Mouse (Mus musculus): Measurements from ENCODE around the gene Wnt7a.

DNA sequence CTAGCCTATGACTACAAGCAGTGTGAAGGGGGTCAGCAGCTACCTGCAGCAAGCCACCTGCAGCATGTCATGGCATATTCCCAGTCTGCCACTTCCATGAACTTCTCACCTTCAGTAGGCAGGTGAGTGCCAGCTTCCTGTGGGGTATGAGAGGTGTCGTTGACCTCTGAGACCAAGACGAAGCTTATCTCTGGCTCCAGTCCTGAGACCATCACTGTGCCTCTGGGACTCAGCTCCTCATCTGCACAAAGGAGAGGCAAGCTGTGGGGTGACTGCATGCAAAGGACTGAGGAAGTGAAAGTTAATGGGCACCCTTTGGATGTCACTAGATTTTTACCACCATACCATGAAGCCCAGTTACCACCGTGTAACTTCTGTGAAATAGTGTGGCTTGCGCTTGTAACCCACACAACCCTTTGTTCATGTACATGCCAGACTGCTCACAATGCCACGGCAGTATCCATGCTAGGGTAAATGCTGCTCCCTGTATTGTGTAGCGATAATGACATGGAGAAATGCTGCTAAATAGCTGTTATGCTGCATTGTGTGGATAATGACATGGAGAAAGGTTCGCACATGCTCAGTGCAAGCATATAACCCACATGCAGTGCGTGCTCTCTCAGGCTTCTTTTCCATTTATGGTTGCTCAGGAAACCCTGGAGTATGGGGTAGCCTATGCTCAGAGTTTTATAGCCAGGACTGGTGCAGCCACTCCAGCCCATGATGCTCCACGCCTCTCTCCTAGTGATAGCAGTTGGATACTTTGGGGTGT lies 89.0 kb downstream of the Wnt7a start:
- no peak for TF ChIP-seq POLR2A (IDR thresholded peaks at IDR 0.05; ENCODE audit: control insufficient read depth in 1 of 2, insufficient read depth in 1 of 2, low read depth in 1 of 2, low read length in 2 of 2, poor library complexity in 1 of 2)
- TF ChIP-seq GABPA (IDR thresholded peaks at IDR 0.05; ENCODE audit: low read depth, low read length) = no peak
- TF ChIP-seq MAX (IDR thresholded peaks at IDR 0.05; ENCODE audit: low read length) = no peak
- TF ChIP-seq EP300 (IDR thresholded peaks at IDR 0.05; ENCODE audit: low read depth in 1 of 2, low read length in 2 of 2) = no peak
- no peak for TF ChIP-seq JUND (IDR thresholded peaks at IDR 0.05; ENCODE audit: low read depth, low read length)
- TF ChIP-seq TBP (IDR thresholded peaks at IDR 0.05; ENCODE audit: low read depth, low read length) = no peak
- TF ChIP-seq USF1 (IDR thresholded peaks at IDR 0.05; ENCODE audit: low read depth, low read length) = no peak

Data from MEL (cell line).